Mouse (Mus musculus): ENCODE data around the gene Aldh3b3. TPM values are rescaled to one million over a fixed set of nuclear protein-coding genes. Genes with fewer than 3 reads are reported as not detected.

The Aldh3b3 gene
- polyA plus RNA-seq, 1 experiment = 0.97 TPM

DNA sequence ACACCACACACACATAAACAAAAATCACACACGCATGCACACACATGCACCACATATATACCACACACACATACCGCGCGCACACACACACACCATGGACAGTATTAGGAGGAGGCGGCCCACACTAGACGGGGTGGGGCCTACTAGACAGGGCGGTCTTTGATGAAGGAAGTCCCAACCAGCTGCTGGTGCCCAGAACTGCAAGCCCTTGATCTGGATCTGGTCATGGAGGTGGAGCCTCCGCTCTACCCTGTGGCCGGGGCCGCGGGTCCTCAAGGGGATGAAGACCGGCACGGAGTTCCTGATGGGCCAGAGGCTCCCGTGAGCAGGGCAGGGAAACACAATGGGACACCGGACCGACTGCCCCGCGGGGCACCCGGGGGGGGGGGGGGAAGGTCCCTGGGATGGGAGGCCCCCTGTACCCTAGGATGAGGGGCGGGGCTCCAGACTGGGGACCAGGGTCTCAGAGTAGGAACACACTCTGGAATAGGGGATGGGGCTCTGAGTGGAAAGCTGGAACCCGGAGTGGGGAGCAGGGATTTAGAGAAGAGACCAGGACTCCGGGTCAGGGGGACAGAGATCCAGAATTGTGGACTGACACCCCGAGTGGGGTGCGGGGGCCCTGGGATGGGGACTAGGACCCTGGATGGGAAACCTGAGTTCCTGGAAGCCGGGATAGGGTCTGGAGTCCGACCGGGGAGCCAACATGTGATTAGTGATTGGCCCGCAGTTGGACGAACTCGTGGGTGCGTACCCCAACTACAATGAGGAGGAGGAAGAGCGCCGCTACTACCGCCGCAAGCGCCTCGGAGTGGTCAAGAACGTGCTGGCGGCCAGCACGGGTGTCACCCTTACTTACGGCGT, 23.2 kb upstream of the Aldh3b3 start, which contains the start of gene Unc93b1:
TSS of gene Unc93b1 (plus strand) at position 155 of the 864 bp plus-strand sequence.
- Histone ChIP-seq H3K27me3 (ENCODE audit: control insufficient read depth, insufficient read depth, low read length) (no peaks in the 10 kb centered on the region), H3K36me3 (ENCODE audit: control insufficient read depth, insufficient read depth, low read length) (no peaks in the 10 kb centered on the region), H3K4me1 (replicated peaks; ENCODE audit: control insufficient read depth, insufficient read depth, low read length) (peaks cover 37% of the 10 kb centered on the region), H3K4me3 (ENCODE audit: control insufficient read depth, insufficient read depth, low read length) (peak within 1 kb of the TSS; percentile 66), H3K27ac (ENCODE audit: control insufficient read depth, insufficient read depth, low read length) (no peak within 1 kb of the TSS)
- TF ChIP-seq POLR2A (IDR thresholded peaks at IDR 0.05; ENCODE audit: control insufficient read depth, extremely low read depth, insufficient read depth, low read length, poor library complexity) = no peak
- DNase-seq = no peak
- 5% methylated on average over 42 of the region's 42 CpGs for WGBS

DNA sequence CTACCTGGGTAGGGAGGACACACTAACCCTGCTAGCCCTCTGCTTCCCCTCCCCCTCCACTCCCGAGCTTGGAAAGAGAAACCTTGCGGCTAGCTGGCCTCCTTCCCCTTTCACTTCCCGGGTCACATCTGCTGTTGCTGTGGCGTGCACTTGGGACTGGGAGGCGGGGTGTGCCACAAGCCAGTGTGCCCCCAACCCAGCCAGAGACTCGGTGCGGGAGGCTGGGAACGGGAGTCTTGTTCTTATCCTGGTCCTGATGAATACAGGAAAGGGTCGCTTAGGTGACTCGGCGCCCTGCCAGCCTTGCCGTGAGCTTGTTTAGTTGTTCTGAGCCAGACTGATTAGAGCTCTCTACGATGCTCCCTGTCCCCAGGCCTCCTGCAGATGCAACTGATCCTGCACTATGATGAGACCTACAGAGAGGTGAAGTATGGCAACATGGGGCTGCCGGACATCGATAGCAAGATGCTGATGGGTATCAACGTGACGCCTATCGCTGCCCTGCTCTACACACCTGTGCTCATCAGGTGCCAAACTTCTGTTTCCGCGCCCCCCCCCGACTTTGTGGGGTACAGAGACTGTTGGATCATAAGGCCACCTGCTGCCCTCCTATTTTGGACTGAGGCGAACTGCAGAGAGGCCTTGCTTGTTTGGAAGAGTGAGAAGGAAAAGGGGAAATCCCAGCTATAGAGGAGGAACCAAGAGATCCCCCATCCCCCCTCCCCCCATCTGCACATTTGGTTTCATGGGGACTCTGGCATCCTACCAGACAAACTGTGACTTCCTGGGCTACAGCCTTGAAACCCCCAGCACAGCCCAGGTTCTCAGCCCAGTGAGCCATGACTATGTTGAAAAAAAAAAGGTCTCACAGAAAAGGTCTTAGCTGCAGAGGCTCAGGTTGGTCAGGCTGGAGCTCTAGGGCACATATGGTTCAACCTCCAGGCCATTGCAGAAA, 22.3 kb upstream of the Aldh3b3 start:
- no peaks in the 10 kb centered on the region for H3K27me3 ChIP-seq (ENCODE audit: control insufficient read depth, insufficient read depth, low read length)

DNA sequence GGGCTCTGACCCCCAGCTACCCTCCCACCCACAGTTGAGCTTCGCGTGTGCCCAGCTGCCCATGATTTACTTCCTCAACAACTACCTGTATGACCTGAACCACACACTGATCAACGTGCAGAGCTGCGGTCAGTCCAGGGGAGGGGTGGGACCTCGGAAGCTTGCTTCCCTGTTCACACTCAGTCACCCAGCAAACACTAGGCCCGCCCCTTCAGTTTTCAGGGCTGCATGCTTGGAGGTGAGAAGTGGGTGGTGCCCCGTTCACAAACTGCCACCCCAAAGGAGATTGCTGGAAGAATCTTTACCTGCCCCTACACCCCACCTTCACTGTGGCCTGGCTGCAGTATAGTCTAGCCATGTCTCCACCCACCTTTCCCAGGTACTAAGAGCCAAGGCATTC, 16.1 kb upstream of the Aldh3b3 start:
- H3K27ac ChIP-seq (ENCODE audit: control insufficient read depth, insufficient read depth, low read length) = no peak overlapping the region
- TF ChIP-seq POLR2A (IDR thresholded peaks at IDR 0.05; ENCODE audit: control insufficient read depth, extremely low read depth, insufficient read depth, low read length, poor library complexity) (no peak), CTCF (IDR thresholded peaks at IDR 0.05; ENCODE audit: borderline replicate concordance, control insufficient read depth, extremely low read depth, insufficient read depth, low read length, poor library complexity) (no peak)

More for the DNA sequence above, 22.3 kb upstream of the Aldh3b3 start:
- 1% methylated on average over 22 of the region's 22 CpGs for WGBS
- Histone ChIP-seq H3K36me3 (ENCODE audit: control insufficient read depth, insufficient read depth, low read length) (no peaks in the 10 kb centered on the region), H3K4me1 (replicated peaks; ENCODE audit: control insufficient read depth, insufficient read depth, low read length) (peaks cover 28% of the 10 kb centered on the region), H3K27ac (ENCODE audit: control insufficient read depth, insufficient read depth, low read length) (no peak overlapping the region; the same call in 1 of the 2 replicates), H3K4me3 (ENCODE audit: control insufficient read depth, insufficient read depth, low read length) (peak overlapping the region; percentile 66)
- TF ChIP-seq POLR2A (IDR thresholded peaks at IDR 0.05; ENCODE audit: control insufficient read depth, extremely low read depth, insufficient read depth, low read length, poor library complexity) (no peak), CTCF (IDR thresholded peaks at IDR 0.05; ENCODE audit: borderline replicate concordance, control insufficient read depth, extremely low read depth, insufficient read depth, low read length, poor library complexity) (no peak)
- peak; percentile 51 for DNase-seq

DNA sequence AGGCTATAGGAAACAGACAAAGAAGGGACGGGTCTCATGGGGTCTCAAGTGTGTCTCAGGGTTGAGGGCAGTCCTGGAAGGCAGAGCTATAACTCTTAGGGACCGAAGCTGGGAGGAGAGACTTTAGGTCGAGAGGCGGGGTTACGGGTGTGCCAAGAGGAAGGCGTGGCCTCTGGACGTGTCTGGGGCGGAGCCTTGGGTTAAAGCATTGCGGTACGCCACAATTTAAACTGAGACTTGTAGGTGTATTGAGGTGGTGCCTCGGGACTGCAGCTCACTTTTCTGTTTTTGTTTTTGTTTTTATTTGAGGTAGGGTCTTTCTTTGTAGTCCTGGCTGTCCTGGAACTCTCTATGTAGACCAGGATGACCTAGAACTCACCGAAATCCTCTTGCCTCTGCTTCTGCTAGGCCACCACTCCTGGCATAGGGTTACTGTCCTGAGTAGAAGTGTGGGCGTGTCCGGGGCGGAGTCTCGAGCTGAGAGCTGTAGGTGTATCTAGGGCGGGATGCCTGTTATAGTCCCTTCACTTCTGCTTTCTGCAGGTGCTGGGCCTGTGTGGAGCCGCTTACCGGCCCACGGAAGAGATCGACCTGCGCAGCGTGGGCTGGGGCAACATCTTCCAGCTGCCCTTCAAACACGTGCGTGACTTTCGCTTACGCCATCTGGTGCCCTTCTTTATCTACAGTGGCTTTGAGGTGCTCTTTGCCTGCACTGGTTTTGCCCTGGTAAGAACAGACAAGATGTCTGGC, 15.3 kb upstream of the Aldh3b3 start:
- peak; percentile 61 for DNase-seq
- Histone ChIP-seq H3K36me3 (ENCODE audit: control insufficient read depth, insufficient read depth, low read length) (no peaks in the 10 kb centered on the region), H3K4me3 (ENCODE audit: control insufficient read depth, insufficient read depth, low read length) (peak overlapping the region; percentile 41), H3K27me3 (ENCODE audit: control insufficient read depth, insufficient read depth, low read length) (no peaks in the 10 kb centered on the region), H3K27ac (ENCODE audit: control insufficient read depth, insufficient read depth, low read length) (no peak overlapping the region), H3K4me1 (replicated peaks; ENCODE audit: control insufficient read depth, insufficient read depth, low read length) (peaks cover 15% of the 10 kb centered on the region)
- no peak for TF ChIP-seq POLR2A (IDR thresholded peaks at IDR 0.05; ENCODE audit: control insufficient read depth, extremely low read depth, insufficient read depth, low read length, poor library complexity)
- no peak for TF ChIP-seq CTCF (IDR thresholded peaks at IDR 0.05; ENCODE audit: borderline replicate concordance, control insufficient read depth, extremely low read depth, insufficient read depth, low read length, poor library complexity)
- WGBS = 19% methylated on average over 27 of the region's 27 CpGs

More for the DNA sequence above, 16.1 kb upstream of the Aldh3b3 start:
- DNase-seq = no peak
- WGBS = 90% methylated on average over 7 of the region's 7 CpGs
- peaks cover 15% of the 10 kb centered on the region for H3K4me1 ChIP-seq (replicated peaks; ENCODE audit: control insufficient read depth, insufficient read depth, low read length)
- H3K4me3 ChIP-seq (ENCODE audit: control insufficient read depth, insufficient read depth, low read length) = no peak overlapping the region
- no peaks in the 10 kb centered on the region for H3K27me3 ChIP-seq (ENCODE audit: control insufficient read depth, insufficient read depth, low read length)
- H3K36me3 ChIP-seq (ENCODE audit: control insufficient read depth, insufficient read depth, low read length) = no peaks in the 10 kb centered on the region

DNA sequence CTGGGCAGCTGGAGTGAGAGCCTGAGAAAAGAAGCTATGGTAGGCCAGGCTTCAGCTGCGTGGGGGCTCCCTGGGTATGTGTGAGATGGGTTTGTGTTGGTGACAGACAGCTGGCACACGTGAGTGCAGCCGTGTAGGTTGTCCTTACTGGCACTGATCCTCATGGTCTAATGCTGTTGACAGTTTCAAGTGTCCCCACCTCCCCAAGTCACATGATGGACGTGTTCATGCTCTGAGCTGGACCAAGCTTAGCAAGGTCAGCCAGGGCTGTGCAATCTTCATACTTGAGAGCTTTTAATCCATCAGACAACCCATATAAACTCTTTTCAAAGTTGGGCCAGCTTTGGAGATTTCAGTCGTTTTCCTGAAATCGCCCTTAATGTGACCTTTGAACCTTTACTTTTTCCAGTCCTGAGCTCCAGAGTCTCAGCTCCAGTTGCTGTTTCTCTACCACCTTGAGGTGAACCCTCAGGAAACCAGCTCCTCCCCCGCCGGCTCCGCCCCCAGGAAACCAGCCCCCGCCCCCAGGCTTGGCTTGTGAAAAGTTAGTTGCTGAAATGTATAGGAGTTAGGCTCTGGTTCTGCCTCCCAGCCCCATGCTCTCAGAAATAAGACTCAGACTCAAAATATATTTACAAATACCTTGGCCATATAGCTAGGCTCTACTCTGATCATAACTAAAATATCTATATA, 12.4 kb upstream of the Aldh3b3 start:
- Histone ChIP-seq H3K27ac (ENCODE audit: control insufficient read depth, insufficient read depth, low read length) (no peak overlapping the region), H3K4me1 (replicated peaks; ENCODE audit: control insufficient read depth, insufficient read depth, low read length) (peaks cover 15% of the 10 kb centered on the region), H3K36me3 (ENCODE audit: control insufficient read depth, insufficient read depth, low read length) (no peaks in the 10 kb centered on the region), H3K4me3 (ENCODE audit: control insufficient read depth, insufficient read depth, low read length) (no peak overlapping the region), H3K27me3 (ENCODE audit: control insufficient read depth, insufficient read depth, low read length) (no peaks in the 10 kb centered on the region)
- WGBS = 33% methylated on average over 10 of the region's 10 CpGs
- no peak for TF ChIP-seq CTCF (IDR thresholded peaks at IDR 0.05; ENCODE audit: borderline replicate concordance, control insufficient read depth, extremely low read depth, insufficient read depth, low read length, poor library complexity)
- TF ChIP-seq POLR2A (IDR thresholded peaks at IDR 0.05; ENCODE audit: control insufficient read depth, extremely low read depth, insufficient read depth, low read length, poor library complexity) = no peak
- DNase-seq = peak; percentile 76
